Mouse (Mus musculus): ENCODE data around the gene Wdr1. TPM values are rescaled to one million over a fixed set of nuclear protein-coding genes. Genes with fewer than 3 reads are reported as not detected.

Gene Wdr1
- polyA plus RNA-seq, 1 experiment: 130 TPM

DNA sequence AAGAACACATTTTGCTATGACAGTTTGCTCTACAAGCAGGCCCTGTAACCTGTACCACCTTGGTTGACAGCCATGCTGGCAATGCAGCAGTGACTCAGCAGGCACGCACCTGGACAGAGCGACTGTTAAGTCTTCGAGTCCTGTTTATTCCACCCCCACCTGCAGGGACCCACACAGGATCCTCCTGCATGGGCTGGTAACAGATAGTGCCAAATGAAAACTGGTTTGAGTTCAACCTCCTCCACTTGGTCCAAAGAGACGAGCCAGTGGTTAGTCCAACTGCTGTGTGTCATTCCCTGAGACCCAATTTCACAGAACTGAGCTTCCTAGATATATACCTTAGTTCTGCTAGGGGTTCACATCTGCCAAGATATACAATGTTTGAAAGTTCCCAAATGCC, 5.2 kb downstream of the Wdr1 start:
- no peak for TF ChIP-seq REST (IDR thresholded peaks at IDR 0.05; ENCODE audit: insufficient read depth, insufficient read length)
- no peak for TF ChIP-seq TCF3 (IDR thresholded peaks at IDR 0.05; ENCODE audit: insufficient read length, low read depth)
- no peak for TF ChIP-seq CEBPB (IDR thresholded peaks at IDR 0.05; ENCODE audit: insufficient read depth, poor library complexity, severe bottlenecking)
- no peak for TF ChIP-seq USF1 (IDR thresholded peaks at IDR 0.05; ENCODE audit: low read depth)
- no peak for TF ChIP-seq MYOG (IDR thresholded peaks at IDR 0.05; ENCODE audit: control insufficient read depth in 1 of 3, insufficient read depth in 1 of 3, insufficient read length in 2 of 3, low read depth in 2 of 3)
- TF ChIP-seq POLR2A (IDR thresholded peaks at IDR 0.05; ENCODE audit: insufficient read length, low read depth): no peak
- TF ChIP-seq POLR2AphosphoS2 (IDR thresholded peaks at IDR 0.05; ENCODE audit: insufficient read length, low read depth): no peak
- TF ChIP-seq MYOD1 (IDR thresholded peaks at IDR 0.05; ENCODE audit: control insufficient read depth in 1 of 3, insufficient read length in 2 of 3, low read depth in 2 of 3): no peak
- TF ChIP-seq MAX (IDR thresholded peaks at IDR 0.05; ENCODE audit: low read depth): no peak
- no peak for TF ChIP-seq TCF12 (IDR thresholded peaks at IDR 0.05; ENCODE audit: insufficient read depth, poor library complexity, severe bottlenecking)
- TF ChIP-seq SRF (IDR thresholded peaks at IDR 0.05; ENCODE audit: control insufficient read depth, insufficient read length, low read depth): no peak
- no peak for TF ChIP-seq E2F4 (IDR thresholded peaks at IDR 0.05; ENCODE audit: insufficient read depth)
- peaks cover 21% of the 10 kb centered on the region for H3K36me3 ChIP-seq (ENCODE audit: control insufficient read depth, insufficient read depth)

DNA sequence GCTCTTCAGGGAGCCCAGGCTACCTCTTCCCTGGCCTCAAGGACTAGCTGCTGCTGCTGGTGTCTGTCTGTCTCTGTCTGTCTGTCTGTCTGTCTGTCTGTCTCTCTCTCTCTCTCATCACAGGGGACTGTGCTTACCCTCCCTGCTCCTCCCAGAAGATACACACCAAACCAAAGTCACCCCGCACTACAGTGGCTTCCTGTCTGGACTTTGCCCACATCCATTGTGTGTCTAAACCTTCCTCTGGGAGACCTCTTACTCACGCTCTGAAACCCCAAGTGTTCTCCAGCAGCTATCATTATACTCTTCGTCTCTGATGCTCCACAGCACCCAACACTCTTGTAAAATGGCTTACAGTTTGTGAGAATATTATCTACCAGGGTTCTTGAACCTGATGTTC, 6.6 kb downstream of the Wdr1 start:
- Histone ChIP-seq H3K79me2 (ENCODE audit: control insufficient read depth, insufficient read depth) (peaks cover 91% of the 10 kb centered on the region), H3K4me2 (ENCODE audit: low read depth) (peak overlapping the region; percentile 47), H3K27me3 (ENCODE audit: control insufficient read depth, insufficient read depth, insufficient read length) (no peaks in the 10 kb centered on the region), H3K4me3 (no peak overlapping the region), H3ac (ENCODE audit: control insufficient read depth, insufficient read length) (no peak overlapping the region), H3K36me3 (ENCODE audit: control insufficient read depth, insufficient read depth) (peaks cover 35% of the 10 kb centered on the region)
- TF ChIP-seq MYOG (IDR thresholded peaks at IDR 0.05; ENCODE audit: control insufficient read depth in 1 of 3, insufficient read depth in 1 of 3, insufficient read length in 2 of 3, low read depth in 2 of 3) (no peak), POLR2AphosphoS2 (IDR thresholded peaks at IDR 0.05; ENCODE audit: insufficient read length, low read depth) (no peak), USF1 (IDR thresholded peaks at IDR 0.05; ENCODE audit: low read depth) (no peak), E2F4 (IDR thresholded peaks at IDR 0.05; ENCODE audit: insufficient read depth) (no peak), SRF (IDR thresholded peaks at IDR 0.05; ENCODE audit: control insufficient read depth, insufficient read length, low read depth) (no peak), TCF12 (IDR thresholded peaks at IDR 0.05; ENCODE audit: insufficient read depth, poor library complexity, severe bottlenecking) (no peak), CEBPB (IDR thresholded peaks at IDR 0.05; ENCODE audit: insufficient read depth, poor library complexity, severe bottlenecking) (no peak), POLR2A (IDR thresholded peaks at IDR 0.05; ENCODE audit: insufficient read length, low read depth) (no peak), MYOD1 (IDR thresholded peaks at IDR 0.05; ENCODE audit: control insufficient read depth in 1 of 3, insufficient read length in 2 of 3, low read depth in 2 of 3) (no peak), TCF3 (IDR thresholded peaks at IDR 0.05; ENCODE audit: insufficient read length, low read depth) (no peak), MAX (IDR thresholded peaks at IDR 0.05; ENCODE audit: low read depth) (no peak), REST (IDR thresholded peaks at IDR 0.05; ENCODE audit: insufficient read depth, insufficient read length) (no peak)

More for the DNA sequence above, 5.2 kb downstream of the Wdr1 start:
- no peak overlapping the region for H3ac ChIP-seq (ENCODE audit: control insufficient read depth, insufficient read length)
- no peak overlapping the region for H3K4me2 ChIP-seq (ENCODE audit: low read depth)
- H3K79me2 ChIP-seq (ENCODE audit: control insufficient read depth, insufficient read depth): peaks cover 77% of the 10 kb centered on the region
- H3K27me3 ChIP-seq (ENCODE audit: control insufficient read depth, insufficient read depth, insufficient read length): no peaks in the 10 kb centered on the region
- H3K4me3 ChIP-seq: no peak overlapping the region

DNA sequence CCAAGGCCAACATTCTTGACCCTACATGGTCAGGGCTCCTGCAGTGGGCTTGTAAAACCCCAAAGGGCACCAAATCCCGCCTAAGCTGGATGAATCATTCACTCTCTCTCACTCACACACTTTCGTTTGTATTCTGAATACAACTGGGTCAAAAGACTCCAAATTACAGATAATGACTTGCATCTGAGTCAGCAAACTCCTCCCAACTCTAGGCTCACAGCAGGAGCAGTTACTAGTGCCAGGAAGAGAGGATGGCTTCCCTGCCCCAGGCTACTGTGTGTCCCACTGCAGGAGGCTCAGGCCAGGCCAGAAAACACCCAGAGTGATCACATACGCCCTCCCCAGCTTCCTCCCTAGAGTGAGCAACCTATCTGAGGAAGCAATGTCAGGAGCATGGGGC, 9.1 kb downstream of the Wdr1 start:
- Histone ChIP-seq H3K27me3 (ENCODE audit: control insufficient read depth, insufficient read depth, insufficient read length) (no peaks in the 10 kb centered on the region), H3K4me3 (no peak overlapping the region), H3K79me2 (ENCODE audit: control insufficient read depth, insufficient read depth) (peaks cover 80% of the 10 kb centered on the region), H3ac (ENCODE audit: control insufficient read depth, insufficient read length) (no peak overlapping the region), H3K4me2 (ENCODE audit: low read depth) (peak overlapping the region; percentile 54), H3K36me3 (ENCODE audit: control insufficient read depth, insufficient read depth) (peaks cover 42% of the 10 kb centered on the region)
- TF ChIP-seq POLR2AphosphoS2 (IDR thresholded peaks at IDR 0.05; ENCODE audit: insufficient read length, low read depth): no peak
- TF ChIP-seq SRF (IDR thresholded peaks at IDR 0.05; ENCODE audit: control insufficient read depth, insufficient read length, low read depth): peak; percentile 69

DNA sequence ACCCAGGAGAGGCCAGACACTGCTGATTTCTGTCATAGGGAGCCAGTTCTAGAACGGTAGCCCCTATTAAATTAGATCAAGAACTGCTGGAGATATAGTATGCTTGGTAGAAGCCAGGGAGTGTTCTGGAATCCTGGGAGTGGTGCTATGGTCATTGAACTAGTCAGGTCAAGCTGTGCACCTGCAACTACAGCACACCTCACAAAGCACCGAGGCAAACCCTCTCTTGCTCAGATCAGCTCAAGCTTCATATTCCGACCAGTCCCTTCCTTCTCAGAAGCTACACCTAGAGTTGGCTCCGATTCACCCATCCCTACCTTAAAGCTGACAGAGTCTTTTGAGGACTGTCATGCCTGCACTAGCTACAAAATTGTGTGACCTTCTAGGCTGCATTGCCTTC, 9.5 kb downstream of the Wdr1 start:
- Histone ChIP-seq H3K4me3 (no peak overlapping the region), H3K4me2 (ENCODE audit: low read depth) (peak overlapping the region; percentile 54), H3K27me3 (ENCODE audit: control insufficient read depth, insufficient read depth, insufficient read length) (no peaks in the 10 kb centered on the region), H3K79me2 (ENCODE audit: control insufficient read depth, insufficient read depth) (peaks cover 80% of the 10 kb centered on the region), H3ac (ENCODE audit: control insufficient read depth, insufficient read length) (no peak overlapping the region), H3K36me3 (ENCODE audit: control insufficient read depth, insufficient read depth) (peaks cover 45% of the 10 kb centered on the region)
- no peak for TF ChIP-seq TCF3 (IDR thresholded peaks at IDR 0.05; ENCODE audit: insufficient read length, low read depth)
- no peak for TF ChIP-seq MYOG (IDR thresholded peaks at IDR 0.05; ENCODE audit: control insufficient read depth in 1 of 3, insufficient read depth in 1 of 3, insufficient read length in 2 of 3, low read depth in 2 of 3)

DNA sequence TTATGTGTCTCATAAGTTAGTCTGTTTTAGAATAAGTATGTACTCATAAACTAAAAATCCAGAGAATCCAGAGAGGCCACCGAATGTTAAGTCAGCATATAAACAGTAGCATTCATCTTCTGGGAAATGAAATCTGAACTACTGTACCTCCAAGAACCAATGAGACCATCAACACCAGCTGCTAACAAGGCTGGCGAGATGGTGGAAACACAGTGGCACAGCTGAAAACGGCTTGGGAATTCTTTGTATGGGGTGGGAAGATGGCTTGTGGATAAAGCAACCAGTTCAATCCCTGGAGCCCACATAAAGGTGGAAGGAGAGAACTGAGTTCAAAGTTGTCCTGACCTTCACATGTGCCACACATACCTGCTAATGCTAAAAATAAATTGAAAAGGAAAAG, 10.4 kb downstream of the Wdr1 start:
- H3K27me3 ChIP-seq (ENCODE audit: control insufficient read depth, insufficient read depth, insufficient read length): no peaks in the 10 kb centered on the region
- peaks cover 48% of the 10 kb centered on the region for H3K36me3 ChIP-seq (ENCODE audit: control insufficient read depth, insufficient read depth)
- H3K4me3 ChIP-seq: no peak overlapping the region
- H3K4me2 ChIP-seq (ENCODE audit: low read depth): peak overlapping the region; percentile 19
- no peak overlapping the region for H3ac ChIP-seq (ENCODE audit: control insufficient read depth, insufficient read length)
- peaks cover 76% of the 10 kb centered on the region for H3K79me2 ChIP-seq (ENCODE audit: control insufficient read depth, insufficient read depth)
- TF ChIP-seq CEBPB (IDR thresholded peaks at IDR 0.05; ENCODE audit: insufficient read depth, poor library complexity, severe bottlenecking): no peak
- peak in 2 of 3 experiments; percentile 53 to 73 for TF ChIP-seq MYOD1 (IDR thresholded peaks at IDR 0.05; ENCODE audit: control insufficient read depth in 1 of 3, insufficient read length in 2 of 3, low read depth in 2 of 3)
- peak; percentile 14 for TF ChIP-seq TCF12 (IDR thresholded peaks at IDR 0.05; ENCODE audit: insufficient read depth, poor library complexity, severe bottlenecking)
- no peak for TF ChIP-seq TCF3 (IDR thresholded peaks at IDR 0.05; ENCODE audit: insufficient read length, low read depth)
- peak in 2 of 3 experiments; percentile 70 to 71 for TF ChIP-seq MYOG (IDR thresholded peaks at IDR 0.05; ENCODE audit: control insufficient read depth in 1 of 3, insufficient read depth in 1 of 3, insufficient read length in 2 of 3, low read depth in 2 of 3)

Data from myocyte (in vitro differentiated cells).